Mouse (Mus musculus) forebrain, embryonic 15.5 days (tissue): ENCODE measurements around the gene Vmn2r44. TPM values are rescaled to one million over a fixed set of nuclear protein-coding genes. Genes with fewer than 3 reads are reported as not detected.
"Not testable (repeated sequence)": the region's sequence is repeated elsewhere in the genome, so short reads cannot be mapped to it uniquely, and the experiment has no call there.

Experiments
- ATAC-seq: fragments of 200-750 bp; cut with Nextera tagmentation; replicated peaks from 2 replicates; pipeline ENCODE4 v1.8.0; 2017; ENCODE audit warnings: mild to moderate bottlenecking, moderate TSS enrichment, moderate library complexity
- H3K27ac ChIP-seq: fragments of 300-500 bp; sonication (generic); replicated peaks from 2 replicates; pipeline ENCODE4 v1.5.1; 2015; ENCODE audit warnings: mild to moderate bottlenecking, inconsistent platforms
- H3K27me3 ChIP-seq: fragments of 300-500 bp; sonication (generic); 2 replicates; pipeline ENCODE4 v1.6.1; 2015; ENCODE audit warnings: inconsistent platforms
- H3K36me3 ChIP-seq: fragments of 300-500 bp; sonication (generic); 2 replicates; pipeline ENCODE4 v1.6.1; 2015; ENCODE audit warnings: mild to moderate bottlenecking, inconsistent platforms
- H3K4me1 ChIP-seq: fragments of 300-500 bp; sonication (generic); 2 replicates; pipeline ENCODE4 v1.6.1; 2015; ENCODE audit warnings: inconsistent platforms
- H3K4me2 ChIP-seq: fragments of 300-500 bp; sonication (generic); replicated peaks from 2 replicates; pipeline ENCODE4 v1.6.1; 2015; ENCODE audit warnings: mild to moderate bottlenecking, inconsistent platforms
- H3K4me3 ChIP-seq: fragments of 300-500 bp; sonication (generic); 2 replicates; pipeline ENCODE4 v1.5.1; 2015; ENCODE audit warnings: mild to moderate bottlenecking, inconsistent platforms
- H3K9ac ChIP-seq: fragments of 300-500 bp; sonication (generic); replicated peaks from 2 replicates; pipeline ENCODE4 v1.6.1; 2015; ENCODE audit warnings: mild to moderate bottlenecking, inconsistent platforms
- H3K9me3 ChIP-seq: fragments of 300-500 bp; sonication (generic); 2 replicates; pipeline ENCODE4 v1.6.1; 2016; ENCODE audit warnings: inconsistent platforms
- WGBS: fragments of 180-500 bp; shearing (Covaris S2); methylation state at CpG from one replicate; pipeline ENCODE4 v1.1.7; 2015; ENCODE audit warnings: mixed read lengths; 5-methylcytosine and 5-hydroxymethylcytosine counted together
- polyA plus RNA-seq: library from polyadenylated mRNA; unstranded; fragments of >200 nt; fragmentation: Nextera tagmentation; extraction: Ambion mirVana; gene quantifications from 2 replicates; pipeline ENCODE4 v1.2.1, GENCODE M21; 2015

Gene Vmn2r44
- polyA plus RNA-seq = not detected in 2 replicates

DNA sequence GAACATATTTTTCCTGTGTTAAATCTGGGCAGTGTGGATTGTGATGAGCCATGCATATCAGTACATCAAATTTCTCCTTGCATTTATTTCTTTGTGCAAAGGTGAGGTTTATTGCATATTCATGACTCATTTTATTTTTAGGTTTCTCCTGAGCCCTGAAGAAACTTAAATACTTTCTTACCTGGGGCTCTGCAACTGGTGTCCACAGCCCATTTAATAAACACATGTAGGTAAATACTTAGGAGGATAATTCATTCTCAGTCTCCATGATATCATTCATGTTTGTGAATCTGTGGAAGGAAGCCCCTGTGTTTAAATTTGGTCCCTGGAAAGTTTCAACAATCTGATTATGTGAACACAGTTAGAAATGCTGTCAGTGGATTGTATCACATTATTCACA lies at the start of gene Vmn2r44:
TSS of gene Vmn2r44 (minus strand) at position 101 of the 400 bp plus-strand sequence.
- not testable (repeated sequence) for ATAC-seq, H3K4me2 ChIP-seq, H3K9ac ChIP-seq, H3K9me3 ChIP-seq, H3K27ac ChIP-seq, H3K4me3 ChIP-seq, H3K27me3 ChIP-seq, H3K36me3 ChIP-seq, H3K4me1 ChIP-seq

DNA sequence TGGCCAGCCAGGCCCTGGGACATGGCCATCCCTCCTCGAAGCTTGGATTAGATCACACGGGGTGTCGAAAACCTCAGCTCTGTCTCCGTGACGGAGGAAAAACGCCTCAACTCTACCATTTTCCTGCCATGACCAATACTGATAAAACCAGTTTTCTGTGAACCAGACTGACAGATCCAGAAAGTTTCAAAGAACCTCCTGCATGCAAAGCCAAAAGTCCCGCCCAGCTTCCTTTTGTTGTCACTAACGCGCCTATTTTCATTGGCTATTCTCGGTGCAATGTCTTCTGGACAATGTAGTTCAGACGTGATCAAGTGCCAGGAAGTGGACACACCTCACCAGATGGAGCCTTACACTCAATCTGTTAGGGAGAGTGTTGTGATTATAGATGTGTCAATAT lies 25.3 kb downstream of the Vmn2r44 start:
- H3K4me1 ChIP-seq, H3K36me3 ChIP-seq, H3K9me3 ChIP-seq, H3K27ac ChIP-seq, H3K27me3 ChIP-seq, H3K9ac ChIP-seq, H3K4me3 ChIP-seq, H3K4me2 ChIP-seq, ATAC-seq: not testable (repeated sequence)
- WGBS = 90% methylated on average over 11 of the region's 11 CpGs

Other genes with a start within 250 kb of the Vmn2r44 start
- not detected in 2 replicates for gene Vmn2r41, start 221.7 kb downstream of the Vmn2r44 start, polyA plus RNA-seq
- gene Vmn2r42, start 183.0 kb downstream of the Vmn2r44 start, polyA plus RNA-seq = not detected in 2 replicates
- not detected in 2 replicates for gene Vmn2r43, start 122.7 kb downstream of the Vmn2r44 start, polyA plus RNA-seq
- not detected in 2 replicates for gene Vmn2r45, start 105.7 kb upstream of the Vmn2r44 start, polyA plus RNA-seq